Mouse (Mus musculus) cerebellum, adult 2 months (tissue): ENCODE measurements around the gene Rapgef2.

Experiments
- CTCF ChIP-seq: fragments of 200-500 bp; IDR thresholded peaks from 2 replicates; pipeline ENCODE4 v1.5.1; 2011; ENCODE audit warnings: low read depth, mild to moderate bottlenecking, control low read depth, low read length, moderate library complexity, borderline replicate concordance; ENCODE audit not compliant: insufficient read depth
- POLR2A ChIP-seq: fragments of 200-500 bp; IDR thresholded peaks from 2 replicates; pipeline ENCODE4 v1.6.1; 2011; ENCODE audit warnings: low read length, control low read depth, borderline replicate concordance; ENCODE audit not compliant: insufficient read depth

DNA sequence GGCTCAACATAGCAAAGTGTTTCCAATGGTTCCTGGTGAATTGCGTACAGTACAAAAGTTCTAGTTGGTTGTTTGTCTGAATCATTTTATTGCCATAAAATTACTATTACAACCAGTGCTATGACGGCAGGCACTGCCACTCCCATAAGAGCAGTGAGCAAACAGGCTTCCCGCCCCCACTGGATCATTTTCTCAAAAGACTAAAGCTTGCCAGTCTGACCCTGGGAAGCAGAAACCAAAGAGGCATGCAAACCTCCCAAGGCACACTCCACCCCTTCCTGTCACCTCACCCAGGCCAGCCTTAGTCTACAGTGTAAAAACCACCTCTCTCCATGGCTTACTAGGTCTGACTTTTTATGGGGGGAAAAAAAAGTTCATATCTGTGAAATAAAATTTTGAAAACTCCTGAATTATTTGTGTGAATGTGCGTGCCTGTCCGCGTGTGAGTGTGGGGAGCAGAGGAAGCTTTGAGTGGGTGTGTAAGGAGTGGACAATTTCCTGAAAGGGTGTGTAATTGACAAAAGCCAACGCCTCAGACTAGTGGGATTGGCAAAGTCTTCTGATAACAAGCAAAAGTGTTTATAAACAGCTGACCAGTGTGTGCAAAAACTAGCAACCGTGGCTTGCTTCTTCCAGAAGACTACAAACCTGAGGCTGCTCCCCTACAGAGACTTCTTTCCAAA, 92.1 kb downstream of the Rapgef2 start:
- TF ChIP-seq CTCF (no peak), POLR2A (no peak)
